Mouse (Mus musculus): ENCODE results near the gene Lgals3bp.

- TF ChIP-seq EP300 (IDR thresholded peaks at IDR 0.05; ENCODE audit: low read length) (no peak), RAD21 (IDR thresholded peaks at IDR 0.05; ENCODE audit: low read depth, low read length) (no peak), CHD1 (IDR thresholded peaks at IDR 0.05; ENCODE audit: low read depth, low read length) (no peak), CTCF (conservative IDR thresholded peaks at IDR 0.05 in 1 of 2, IDR thresholded peaks at IDR 0.05 in 1 of 2; ENCODE audit: low read depth in 2 of 2, low read length in 2 of 2) (no peak), JUN (IDR thresholded peaks at IDR 0.05; ENCODE audit: insufficient read depth, low read depth, low read length) (no peak)
These were observed 3.9 kb downstream of the Lgals3bp start for GRCm38 (mm10) chr11:118397806-118398530.

All from CH12.LX (cell line).